8 mouse cellular contexts compared by ENCODE assay signal in genomic region chr1:133953261-133953742, GRCm38 (mm10). TPM values are rescaled to one million over a fixed set of nuclear protein-coding genes. Genes with fewer than 3 reads are reported as not detected.
DNase-seq lines count a peak whose midpoint lies in the region; ATAC-seq and TF ChIP-seq lines count a peak whose summit lies in the region.

No protein-coding gene starts in this region.

- no peaks in the 10 kb centered on the region for H3K79me2 ChIP-seq in myocyte (ENCODE audit: control insufficient read depth, insufficient read depth)

- no peak for ATAC-seq in forebrain, embryonic 14.5 days
- ATAC-seq in forebrain, embryonic 13.5 days = no peak
- ATAC-seq in neural tube, embryonic 13.5 days (ENCODE audit: low read depth) = no peak
- no peak for ATAC-seq in forebrain, embryonic 11.5 days (replicated peaks; ENCODE audit: low FRiP score)

- no peak overlapping the region for H3K4me2 ChIP-seq in forebrain, embryonic 14.5 days (ENCODE audit: low read length)
- no peak overlapping the region for H3K4me2 ChIP-seq in forebrain, embryonic 13.5 days
- H3K4me2 ChIP-seq in neural tube, embryonic 13.5 days = no peak overlapping the region; the same call in 1 of the 2 replicates
- peak overlapping the region; percentile 26 for H3K4me2 ChIP-seq in myocyte (ENCODE audit: low read depth)
- H3K4me2 ChIP-seq in forebrain, embryonic 11.5 days (ENCODE audit: low read depth, low read length, severe bottlenecking) = no peak overlapping the region

- no peak overlapping the region for H3K4me3 ChIP-seq in forebrain, embryonic 14.5 days (ENCODE audit: low read depth, low read length)
- no peak overlapping the region for H3K4me3 ChIP-seq in forebrain, embryonic 13.5 days
- no peak overlapping the region for H3K4me3 ChIP-seq in neural tube, embryonic 13.5 days
- no peak overlapping the region for H3K4me3 ChIP-seq in myocyte
- H3K4me3 ChIP-seq in forebrain, embryonic 11.5 days (ENCODE audit: low read depth, low read length) = no peak overlapping the region

- no peak overlapping the region for H3K9ac ChIP-seq in forebrain, embryonic 14.5 days (ENCODE audit: low read length)
- H3K9ac ChIP-seq in forebrain, embryonic 13.5 days = no peak overlapping the region; the same call in 1 of the 2 replicates
- H3K9ac ChIP-seq in neural tube, embryonic 13.5 days = no peak overlapping the region
- no peak overlapping the region for H3K9ac ChIP-seq in forebrain, embryonic 11.5 days (ENCODE audit: low read length)

- H3K27ac ChIP-seq in forebrain, embryonic 14.5 days (ENCODE audit: low read depth, low read length) = no peak overlapping the region
- no peak overlapping the region for H3K27ac ChIP-seq in forebrain, embryonic 13.5 days
- peak overlapping the region; percentile 54 for H3K27ac ChIP-seq in neural tube, embryonic 13.5 days (replicated peaks)
- H3K27ac ChIP-seq in forebrain, embryonic 11.5 days (ENCODE audit: low read depth, low read length) = no peak overlapping the region

- 57% methylated on average over 9 of the region's 9 CpGs for WGBS in forebrain, embryonic 14.5 days
- 62% methylated on average over 9 of the region's 9 CpGs for WGBS in forebrain, embryonic 13.5 days
- WGBS in neural tube, embryonic 13.5 days = 47% methylated on average over 9 of the region's 9 CpGs
- 63% methylated on average over 9 of the region's 9 CpGs for WGBS in forebrain, embryonic 11.5 days

- H3K9me3 ChIP-seq in forebrain, embryonic 14.5 days (replicated peaks; ENCODE audit: control insufficient read depth, low read length) = no peaks in the 10 kb centered on the region
- H3K9me3 ChIP-seq in forebrain, embryonic 13.5 days (replicated peaks) = no peaks in the 10 kb centered on the region
- H3K9me3 ChIP-seq in neural tube, embryonic 13.5 days = no peaks in the 10 kb centered on the region
- H3K9me3 ChIP-seq in forebrain, embryonic 11.5 days (ENCODE audit: control insufficient read depth, low read length) = no peaks in the 10 kb centered on the region

- no peak for TF ChIP-seq POLR2A in myocyte (IDR thresholded peaks at IDR 0.05; ENCODE audit: insufficient read length, low read depth)

- H3K27me3 ChIP-seq in forebrain, embryonic 14.5 days (replicated peaks; ENCODE audit: control insufficient read depth, insufficient read depth, low read length) = no peaks in the 10 kb centered on the region
- H3K27me3 ChIP-seq in forebrain, embryonic 13.5 days = no peaks in the 10 kb centered on the region
- no peaks in the 10 kb centered on the region for H3K27me3 ChIP-seq in neural tube, embryonic 13.5 days
- H3K27me3 ChIP-seq in myocyte (ENCODE audit: control insufficient read depth, insufficient read depth, insufficient read length) = no peaks in the 10 kb centered on the region
- no peaks in the 10 kb centered on the region for H3K27me3 ChIP-seq in forebrain, embryonic 11.5 days (ENCODE audit: control insufficient read depth, insufficient read depth, low read length)

- H3K36me3 ChIP-seq in forebrain, embryonic 14.5 days (ENCODE audit: control insufficient read depth, insufficient read depth, low read length) = no peaks in the 10 kb centered on the region
- H3K36me3 ChIP-seq in forebrain, embryonic 13.5 days (ENCODE audit: poor library complexity, severe bottlenecking) = no peaks in the 10 kb centered on the region
- H3K36me3 ChIP-seq in neural tube, embryonic 13.5 days = no peaks in the 10 kb centered on the region
- no peaks in the 10 kb centered on the region for H3K36me3 ChIP-seq in myocyte (ENCODE audit: control insufficient read depth, insufficient read depth)
- H3K36me3 ChIP-seq in forebrain, embryonic 11.5 days (ENCODE audit: control insufficient read depth, insufficient read depth, low read length) = no peaks in the 10 kb centered on the region

- H3K4me1 ChIP-seq in forebrain, embryonic 14.5 days (ENCODE audit: control insufficient read depth, insufficient read depth, low read length) = no peaks in the 10 kb centered on the region
- no peaks in the 10 kb centered on the region for H3K4me1 ChIP-seq in forebrain, embryonic 13.5 days
- H3K4me1 ChIP-seq in neural tube, embryonic 13.5 days (replicated peaks) = peaks cover 10% of the 10 kb centered on the region
- no peaks in the 10 kb centered on the region for H3K4me1 ChIP-seq in forebrain, embryonic 11.5 days (replicated peaks; ENCODE audit: control insufficient read depth, insufficient read depth, low read length)

- peak; percentile 13 for DNase-seq in forebrain, embryonic 14.5 days (ENCODE audit: low spot score)
- DNase-seq in neural tube, embryonic 10.5 days (ENCODE audit: extremely low spot score, low spot score) = no peak
- peak; percentile 30 to 44 for DNase-seq in gastrocnemius, adult 8-10 months (ENCODE audit: low spot score in 2 of 2)
- DNase-seq in c-Kit-positive CD71-positive TER-119-positive erythroid progenitor cells, embryonic 14.5 days (ENCODE audit: low spot score) = no peak
- no peak for DNase-seq in forebrain, embryonic 11.5 days (ENCODE audit: low spot score)

- no peak overlapping the region for H3ac ChIP-seq in myocyte (ENCODE audit: control insufficient read depth, insufficient read length)

TF ChIP-seq in myocyte, 11 proteins besides CTCF, POLR2A, EP300 and RAD21:
- peak in 1 of 3 experiments; percentile 3 for TF ChIP-seq MYOD1 (IDR thresholded peaks at IDR 0.05; ENCODE audit: control insufficient read depth in 1 of 3, insufficient read length in 2 of 3, low read depth in 2 of 3)
- TF ChIP-seq MYOG (IDR thresholded peaks at IDR 0.05; ENCODE audit: control insufficient read depth in 1 of 3, insufficient read depth in 1 of 3, insufficient read length in 2 of 3, low read depth in 2 of 3) = no peak
- no peak for TF ChIP-seq TCF3 (IDR thresholded peaks at IDR 0.05; ENCODE audit: insufficient read length, low read depth)
- TF ChIP-seq MAX (IDR thresholded peaks at IDR 0.05; ENCODE audit: low read depth) = no peak
- TF ChIP-seq CEBPB (IDR thresholded peaks at IDR 0.05; ENCODE audit: insufficient read depth, poor library complexity, severe bottlenecking) = peak; percentile 93
- no peak for TF ChIP-seq TCF12 (IDR thresholded peaks at IDR 0.05; ENCODE audit: insufficient read depth, poor library complexity, severe bottlenecking)
- TF ChIP-seq REST (IDR thresholded peaks at IDR 0.05; ENCODE audit: insufficient read depth, insufficient read length) = no peak
- no peak for TF ChIP-seq USF1 (IDR thresholded peaks at IDR 0.05; ENCODE audit: low read depth)
- TF ChIP-seq E2F4 (IDR thresholded peaks at IDR 0.05; ENCODE audit: insufficient read depth) = no peak
- TF ChIP-seq SRF (IDR thresholded peaks at IDR 0.05; ENCODE audit: control insufficient read depth, insufficient read length, low read depth) = no peak
- no peak for TF ChIP-seq POLR2AphosphoS2 (IDR thresholded peaks at IDR 0.05; ENCODE audit: insufficient read length, low read depth)

RNA-seq across cellular contexts. Expression of gene Prelp, which starts 32.1 kb away (rescaled TPM):
- 2.6 and 5.5 TPM in 2 replicates for polyA plus RNA-seq in forebrain, embryonic 14.5 days (2014; fragmentation: Nextera tagmentation; extraction: Ambion mirVana)
- 1.3 and 3.1 TPM in 2 replicates for polyA plus RNA-seq in forebrain, embryonic 13.5 days (2015; fragmentation: Nextera tagmentation; extraction: Ambion mirVana)
- polyA plus RNA-seq in neural tube, embryonic 13.5 days (2015; fragmentation: Nextera tagmentation; extraction: Ambion mirVana) = 8.2 and 10.1 TPM in 2 replicates
- 10 to 100 TPM; 11.0 to 30.6 (median 17.9) TPM for total RNA-seq in gastrocnemius, adult 8-10 months (2022)
- 2.3 TPM for polyA plus RNA-seq in myocyte (2012; fragmentation: generic; extraction: Trizol)
- 1.2 and 1.4 TPM in 2 replicates for polyA plus RNA-seq in forebrain, embryonic 11.5 days (2014; fragmentation: Nextera tagmentation; extraction: Ambion mirVana)

RNA-seq across cellular contexts. Expression of gene Optc, which starts 45.5 kb away (rescaled TPM):
- polyA plus RNA-seq in forebrain, embryonic 14.5 days (2014; fragmentation: Nextera tagmentation; extraction: Ambion mirVana) = 2.4 and 3.4 TPM in 2 replicates
- 2.3 and 3.3 TPM in 2 replicates for polyA plus RNA-seq in forebrain, embryonic 13.5 days (2015; fragmentation: Nextera tagmentation; extraction: Ambion mirVana)
- 2.0 and 2.4 TPM in 2 replicates for polyA plus RNA-seq in neural tube, embryonic 13.5 days (2015; fragmentation: Nextera tagmentation; extraction: Ambion mirVana)
- total RNA-seq in gastrocnemius, adult 8-10 months (2022) = under 1 TPM in 1 of 4 experiments, not detected in 3; 0.29 TPM
- polyA plus RNA-seq in myocyte (2012; fragmentation: generic; extraction: Trizol) = 0.49 TPM
- 2.5 and 2.6 TPM in 2 replicates for polyA plus RNA-seq in forebrain, embryonic 11.5 days (2014; fragmentation: Nextera tagmentation; extraction: Ambion mirVana)

Comparison
In these comparisons a context has a peak if more than half of its experiments do, and no peak if none do; other contexts are left out.
1. DNase-seq: peak in forebrain, embryonic 14.5 days (single experiment) and gastrocnemius, adult 8-10 months (2 of 2); none in neural tube, embryonic 10.5 days (single experiment), c-Kit-positive CD71-positive TER-119-positive erythroid progenitor cells, embryonic 14.5 days (single experiment) and forebrain, embryonic 11.5 days (single experiment).